Mouse (Mus musculus) small intestine, adult 2 months (tissue): ENCODE measurements around the gene Vmn1r8.

Experiments
- CTCF ChIP-seq: fragments of 200-500 bp; IDR thresholded peaks from 2 replicates; pipeline ENCODE4 v1.5.1; 2012; ENCODE audit warnings: low read depth, mild to moderate bottlenecking, control low read depth, inconsistent platforms, low read length, moderate library complexity, mixed read lengths; ENCODE audit not compliant: insufficient replicate concordance, insufficient read length; ENCODE audit errors: extremely low read depth
- POLR2A ChIP-seq: fragments of 200-500 bp; IDR thresholded peaks from 2 replicates; pipeline ENCODE4 v1.6.1; 2012; ENCODE audit warnings: low read depth, mild to moderate bottlenecking, control low read depth, inconsistent platforms, low read length, moderate library complexity

- no peak for TF ChIP-seq CTCF
- no peak for TF ChIP-seq POLR2A
These were observed at the start of gene Vmn1r8 for GRCm38 (mm10) chr6:57031984-57032383.
